Mouse (Mus musculus) colon, adult 2 months (tissue): ENCODE measurements around the gene Ltb4r1. TPM values are rescaled to one million over a fixed set of nuclear protein-coding genes. Genes with fewer than 3 reads are reported as not detected.

Experiments used
- polyA plus RNA-seq: library from polyadenylated mRNA; depleted of rRNA; stranded (reverse); fragments of >200 nt; gene quantifications from 2 replicates; pipeline ENCODE4 v1.2.3, GENCODE M21; 2012; rRNA removed

Ltb4r1 gene
- polyA plus RNA-seq: 1.5 and 2.1 TPM in 2 replicates

GRCm38 (mm10) chr14:55765696-55766095, at the start of gene Ltb4r1:
Ltb4r1 (plus strand) TSS chr14:55765962.

DNA sequence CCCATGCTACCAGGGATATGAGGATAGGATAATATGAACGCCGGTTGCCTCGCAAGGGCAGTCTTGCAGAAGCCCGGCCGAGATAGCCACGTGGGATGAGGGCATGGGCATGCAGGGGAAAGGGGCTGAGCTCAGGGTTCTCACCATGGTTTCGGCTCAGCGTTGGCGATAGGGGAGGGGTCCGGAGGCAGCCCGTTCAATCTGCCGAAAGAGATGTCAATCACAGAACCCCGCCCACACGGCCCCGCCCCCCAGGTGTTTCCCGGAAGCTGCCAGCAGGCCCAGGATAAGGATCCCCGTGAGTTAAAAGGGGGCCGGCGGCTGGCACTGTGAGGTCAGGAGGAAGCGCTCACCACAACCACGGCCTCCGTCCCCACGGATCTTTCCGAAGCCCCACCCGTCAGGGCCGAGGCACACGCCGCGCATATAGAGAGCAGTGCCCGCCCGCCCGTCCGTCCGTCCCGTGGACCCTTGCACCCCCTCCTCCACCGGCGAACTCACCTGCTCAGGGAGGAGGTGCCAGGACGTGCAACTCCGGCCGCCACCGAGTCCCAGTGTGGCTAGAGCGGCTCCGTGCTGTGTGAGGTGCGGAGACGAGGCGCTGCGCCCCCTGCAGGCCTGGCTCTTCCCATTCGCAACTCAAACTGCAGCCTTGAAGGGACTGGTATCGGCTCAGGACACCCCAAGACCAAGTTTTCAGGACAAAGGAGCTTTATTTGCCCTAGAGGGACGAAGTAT, 43.9 kb upstream of the Ltb4r1 start, which contains the start of gene Rabggta:
Gene Rabggta (minus strand): TSS at position 564 of the 738 bp plus-strand sequence.

DNA sequence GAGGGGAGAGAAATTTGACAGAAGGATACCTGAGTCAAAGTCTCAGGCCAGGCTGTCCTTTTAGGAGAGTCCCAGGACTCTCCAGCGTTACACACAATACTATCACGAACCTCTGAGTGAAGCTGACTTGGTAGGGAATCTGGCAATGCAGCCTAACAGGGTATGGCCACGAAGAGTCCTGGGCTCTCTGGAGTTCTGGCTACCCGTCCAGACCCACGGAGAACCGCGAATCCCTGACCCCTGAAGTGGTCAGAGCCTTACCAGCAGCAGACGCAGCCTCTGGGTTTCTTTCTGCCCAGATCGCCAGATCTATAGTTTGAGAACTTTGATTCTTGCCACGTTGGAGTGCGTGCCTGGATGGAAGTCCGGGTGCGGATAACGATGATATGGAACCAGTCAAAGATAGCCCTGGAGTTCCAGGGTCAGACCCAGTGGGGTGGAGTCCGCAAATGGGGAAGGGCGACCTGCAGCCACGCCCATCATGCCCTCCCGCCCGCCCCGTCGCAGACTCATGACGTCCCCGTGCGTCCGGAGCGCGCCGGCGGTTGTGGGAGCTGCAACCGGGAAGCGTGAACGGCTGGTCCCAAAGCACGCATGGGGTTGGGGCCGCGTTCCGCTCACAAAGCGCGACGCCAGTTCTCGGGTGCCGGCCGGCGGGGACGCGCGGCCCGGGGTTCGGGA, 20.4 kb upstream of the Ltb4r1 start, which contains the start of the genes Dhrs1 and Nop9:
Gene Dhrs1 (minus strand): TSS at position 511 of the 681 bp plus-strand sequence.
Gene Nop9 (plus strand): TSS at position 514 of the 681 bp plus-strand sequence.

GRCm38 (mm10) chr14:55758363-55758784, 7.4 kb upstream of the Ltb4r1 start, which contains the start of gene Cideb:
Cideb (minus strand) TSS chr14:55758458.

DNA sequence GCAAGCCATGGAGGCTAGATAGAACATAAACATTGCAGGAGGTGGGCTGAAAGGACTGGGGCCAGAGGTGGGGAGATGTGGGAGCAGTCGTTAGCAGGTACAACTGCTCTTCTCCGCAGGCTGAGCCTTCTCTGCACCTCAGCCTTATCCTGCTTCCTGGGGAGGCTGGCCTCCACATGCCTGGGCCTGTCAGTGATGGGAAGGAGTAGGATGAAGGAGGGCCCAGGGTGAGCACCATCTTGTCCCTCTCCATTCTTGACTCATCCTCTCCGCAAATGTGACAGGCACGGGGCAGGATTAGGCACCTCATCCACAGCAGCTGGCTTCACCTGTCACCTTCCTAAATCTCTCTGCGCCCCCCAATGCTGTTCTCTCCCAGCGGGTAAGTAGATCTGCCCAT, 4.6 kb upstream of the Ltb4r1 start, which contains the start of gene Ltb4r2:
Gene Ltb4r2 (plus strand): TSS at position 266 of the 400 bp plus-strand sequence.

DNA sequence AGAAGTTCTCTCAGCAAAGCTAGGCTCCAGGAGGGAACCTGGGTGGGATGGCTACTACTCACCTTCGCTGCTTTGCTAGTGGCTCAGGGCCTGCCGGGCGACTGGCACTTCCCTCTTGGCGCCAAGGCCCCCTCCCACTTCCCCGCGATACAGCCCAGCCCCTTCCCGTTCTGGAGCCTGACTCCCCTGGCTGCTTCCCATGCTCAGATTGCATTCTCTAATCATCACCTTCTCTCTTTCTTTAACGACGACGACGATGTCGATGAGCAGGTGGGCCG, 18.1 kb downstream of the Ltb4r1 start, which contains the start of gene Adcy4:
Gene Adcy4 (minus strand): TSS at position 138 of the 278 bp plus-strand sequence.

GRCm38 (mm10) chr14:55788256-55789050, 22.7 kb downstream of the Ltb4r1 start, which contains the start of gene Ripk3:
Ripk3 (minus strand) TSS chr14:55788865.

Other genes starting within 250 kb of the Ltb4r1 start
- not detected in 2 replicates for gene Nrl, start 241.0 kb upstream of the Ltb4r1 start, polyA plus RNA-seq
- gene Pck2, start 225.7 kb upstream of the Ltb4r1 start, polyA plus RNA-seq: 45.8 and 47.0 TPM in 2 replicates
- 132 and 151 TPM in 2 replicates for gene Dcaf11, start 206.0 kb upstream of the Ltb4r1 start, polyA plus RNA-seq
- gene A730061H03Rik, start 205.6 kb upstream of the Ltb4r1 start, polyA plus RNA-seq: 0.83 TPM in 1 of 2 replicates, not detected in the other
- 0.16 and 0.64 TPM in 2 replicates for gene Fitm1, start 190.3 kb upstream of the Ltb4r1 start, polyA plus RNA-seq
- 60.5 and 62.2 TPM in 2 replicates for gene Psme1, start 187.8 kb upstream of the Ltb4r1 start, polyA plus RNA-seq
- 14.9 and 15.9 TPM in 2 replicates for gene Emc9, start 180.7 kb upstream of the Ltb4r1 start, polyA plus RNA-seq
- gene Psme2, start 174.8 kb upstream of the Ltb4r1 start, polyA plus RNA-seq: 67.0 and 77.2 TPM in 2 replicates
- gene Rnf31, start 174.3 kb upstream of the Ltb4r1 start, polyA plus RNA-seq: 42.8 and 44.3 TPM in 2 replicates
- gene Irf9, start 162.4 kb upstream of the Ltb4r1 start, polyA plus RNA-seq: 50.4 and 62.3 TPM in 2 replicates
- 0.84 and 4.8 TPM in 2 replicates for gene Rec8, start 147.9 kb upstream of the Ltb4r1 start, polyA plus RNA-seq
- 57.2 and 66.6 TPM in 2 replicates for gene Ipo4, start 130.0 kb upstream of the Ltb4r1 start, polyA plus RNA-seq
- 8.0 and 15.1 TPM in 2 replicates for gene Gm49378, start 128.1 kb upstream of the Ltb4r1 start, polyA plus RNA-seq
- gene Tm9sf1, start 122.2 kb upstream of the Ltb4r1 start, polyA plus RNA-seq: 125 and 156 TPM in 2 replicates
- gene Tssk4, start 115.8 kb upstream of the Ltb4r1 start, polyA plus RNA-seq: 3.1 and 3.2 TPM in 2 replicates
- gene Mdp1, start 105.5 kb upstream of the Ltb4r1 start, polyA plus RNA-seq: 31.8 and 34.4 TPM in 2 replicates
- gene Gmpr2, start 94.0 kb upstream of the Ltb4r1 start, polyA plus RNA-seq: 9.8 and 10.0 TPM in 2 replicates
- 171 and 229 TPM in 2 replicates for gene Nedd8, start 93.8 kb upstream of the Ltb4r1 start, polyA plus RNA-seq
- gene Tinf2, start 84.1 kb upstream of the Ltb4r1 start, polyA plus RNA-seq: 9.6 and 11.9 TPM in 2 replicates
- gene Tgm1, start 52.0 kb upstream of the Ltb4r1 start, polyA plus RNA-seq: 0.56 and 0.90 TPM in 2 replicates
- 46.1 and 50.9 TPM in 2 replicates for gene Rabggta, start 43.7 kb upstream of the Ltb4r1 start, polyA plus RNA-seq
- gene Dhrs1, start 20.3 kb upstream of the Ltb4r1 start, polyA plus RNA-seq: 60.1 and 67.8 TPM in 2 replicates
- gene Nop9, start 20.3 kb upstream of the Ltb4r1 start, polyA plus RNA-seq: 10.2 and 12.2 TPM in 2 replicates
- 78.1 and 83.2 TPM in 2 replicates for gene Cideb, start 7.5 kb upstream of the Ltb4r1 start, polyA plus RNA-seq
- 1.9 and 2.0 TPM in 2 replicates for gene Ltb4r2, start 4.5 kb upstream of the Ltb4r1 start, polyA plus RNA-seq
- gene Adcy4, start 18.1 kb downstream of the Ltb4r1 start, polyA plus RNA-seq: 7.3 and 12.7 TPM in 2 replicates
- 29.1 and 36.1 TPM in 2 replicates for gene Ripk3, start 22.9 kb downstream of the Ltb4r1 start, polyA plus RNA-seq
- gene Nfatc4, start 57.2 kb downstream of the Ltb4r1 start, polyA plus RNA-seq: 20.1 and 23.7 TPM in 2 replicates
- gene Nynrin, start 88.0 kb downstream of the Ltb4r1 start, polyA plus RNA-seq: 4.1 and 4.5 TPM in 2 replicates
- 2.8 TPM in 2 replicates for gene Cbln3, start 118.4 kb downstream of the Ltb4r1 start, polyA plus RNA-seq
- 44.3 and 49.9 TPM in 2 replicates for gene Khnyn, start 119.0 kb downstream of the Ltb4r1 start, polyA plus RNA-seq
- gene Sdr39u1, start 134.3 kb downstream of the Ltb4r1 start, polyA plus RNA-seq: 36.9 and 38.3 TPM in 2 replicates
- 0.52 and 0.98 TPM in 2 replicates for gene Cma1, start 178.7 kb downstream of the Ltb4r1 start, polyA plus RNA-seq
- gene Cma2, start 185.0 kb downstream of the Ltb4r1 start, polyA plus RNA-seq: not detected in 2 replicates